Mouse (Mus musculus): ENCODE measurements around the gene Hoxc11. TPM values are rescaled to one million over a fixed set of nuclear protein-coding genes. Genes with fewer than 3 reads are reported as not detected.

Gene Hoxc11
- polyA plus RNA-seq, 1 experiment = not detected

DNA sequence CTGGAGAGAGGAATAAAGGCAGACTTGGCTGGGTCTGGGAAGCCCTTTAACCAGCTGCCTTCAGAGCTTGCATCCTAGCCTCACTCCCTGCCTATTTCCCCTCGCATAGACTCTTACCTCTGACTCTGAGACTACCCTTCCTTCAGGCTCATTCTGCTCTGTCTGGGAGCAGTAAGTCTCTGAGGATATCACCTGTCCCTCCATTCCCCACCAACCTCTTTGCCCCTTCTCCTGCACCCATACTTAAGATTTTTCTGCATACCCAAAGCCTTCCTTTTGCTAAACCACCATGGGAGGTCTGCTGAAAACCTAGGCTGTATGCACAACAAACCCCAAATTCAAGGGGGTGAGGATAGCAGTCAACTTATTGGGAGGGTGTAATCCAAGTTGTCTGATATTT, 25.7 kb downstream of the Hoxc11 start:
- Histone ChIP-seq H3K27ac (ENCODE audit: insufficient read depth, low read depth, low read length) (no peak overlapping the region), H3K27me3 (ENCODE audit: control insufficient read depth, insufficient read depth, low read length) (peaks cover 92% of the 10 kb centered on the region), H3K4me3 (ENCODE audit: low read depth, low read length) (no peak overlapping the region), H3K4me1 (ENCODE audit: control insufficient read depth, insufficient read depth, insufficient read length, low read length) (peaks cover 9% of the 10 kb centered on the region), H3K36me3 (ENCODE audit: control insufficient read depth, insufficient read depth, low read length) (no peaks in the 10 kb centered on the region)
- TF ChIP-seq CTCF (IDR thresholded peaks at IDR 0.05; ENCODE audit: extremely low read depth, insufficient read length, insufficient replicate concordance, low read depth, low read length) (no peak), POLR2A (IDR thresholded peaks at IDR 0.05; ENCODE audit: low read depth, low read length) (no peak)
- WGBS = 18% methylated on average over 1 of the region's 1 CpGs

DNA sequence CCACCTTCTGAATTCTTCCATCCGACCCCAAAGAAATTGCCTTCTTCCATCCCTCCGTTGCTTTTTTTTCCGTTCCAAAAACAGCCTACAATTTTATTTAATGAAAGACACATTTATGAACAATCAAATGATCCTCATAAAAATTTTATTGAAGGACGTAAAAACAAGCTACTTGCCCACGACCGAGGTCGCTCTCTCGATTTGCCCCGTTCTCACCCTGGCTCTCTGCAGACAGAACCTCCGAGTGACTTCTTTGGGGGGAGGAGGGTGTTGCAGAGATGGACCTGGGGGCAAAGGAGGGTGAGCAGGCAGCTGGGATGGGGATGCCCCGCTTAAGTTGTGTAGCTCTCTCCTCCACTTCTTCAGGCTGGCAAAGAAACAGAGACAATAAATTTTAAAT, 26.1 kb downstream of the Hoxc11 start:
- 9% methylated on average over 11 of the region's 11 CpGs for WGBS
- Histone ChIP-seq H3K36me3 (ENCODE audit: control insufficient read depth, insufficient read depth, low read length) (no peaks in the 10 kb centered on the region), H3K4me1 (ENCODE audit: control insufficient read depth, insufficient read depth, insufficient read length, low read length) (peaks cover 9% of the 10 kb centered on the region), H3K27ac (ENCODE audit: insufficient read depth, low read depth, low read length) (no peak overlapping the region), H3K27me3 (ENCODE audit: control insufficient read depth, insufficient read depth, low read length) (peaks cover 94% of the 10 kb centered on the region), H3K4me3 (ENCODE audit: low read depth, low read length) (no peak overlapping the region)
- no peak for TF ChIP-seq CTCF (IDR thresholded peaks at IDR 0.05; ENCODE audit: extremely low read depth, insufficient read length, insufficient replicate concordance, low read depth, low read length)
- no peak for TF ChIP-seq POLR2A (IDR thresholded peaks at IDR 0.05; ENCODE audit: low read depth, low read length)

DNA sequence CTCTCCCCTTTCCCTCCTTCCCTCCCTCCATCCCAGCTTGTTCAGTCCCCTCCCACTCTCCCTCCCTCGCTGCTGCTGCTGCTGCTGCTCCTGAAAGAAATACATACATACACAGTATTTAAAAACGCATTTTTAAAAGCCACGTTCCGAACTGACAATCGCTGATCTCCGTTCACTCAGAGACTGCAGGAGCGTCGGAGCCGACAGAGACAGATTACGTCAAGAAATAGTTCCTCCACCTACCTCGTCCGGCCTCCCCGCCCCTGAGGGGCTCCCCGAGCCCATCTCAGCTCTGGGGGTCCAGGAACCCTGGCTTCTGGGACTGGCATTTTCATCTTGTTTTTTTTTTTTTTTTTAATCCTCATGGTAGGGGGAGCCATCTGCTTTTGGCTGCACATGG, 26.7 kb downstream of the Hoxc11 start:
- TF ChIP-seq CTCF (IDR thresholded peaks at IDR 0.05; ENCODE audit: extremely low read depth, insufficient read length, insufficient replicate concordance, low read depth, low read length) = no peak
- TF ChIP-seq POLR2A (IDR thresholded peaks at IDR 0.05; ENCODE audit: low read depth, low read length) = no peak
- no peaks in the 10 kb centered on the region for H3K36me3 ChIP-seq (ENCODE audit: control insufficient read depth, insufficient read depth, low read length)
- WGBS = 4% methylated on average over 14 of the region's 14 CpGs
- no peak overlapping the region for H3K27ac ChIP-seq (ENCODE audit: insufficient read depth, low read depth, low read length)
- peaks cover 93% of the 10 kb centered on the region for H3K27me3 ChIP-seq (ENCODE audit: control insufficient read depth, insufficient read depth, low read length)
- H3K4me1 ChIP-seq (ENCODE audit: control insufficient read depth, insufficient read depth, insufficient read length, low read length) = peaks cover 9% of the 10 kb centered on the region
- no peak overlapping the region for H3K4me3 ChIP-seq (ENCODE audit: low read depth, low read length)

DNA sequence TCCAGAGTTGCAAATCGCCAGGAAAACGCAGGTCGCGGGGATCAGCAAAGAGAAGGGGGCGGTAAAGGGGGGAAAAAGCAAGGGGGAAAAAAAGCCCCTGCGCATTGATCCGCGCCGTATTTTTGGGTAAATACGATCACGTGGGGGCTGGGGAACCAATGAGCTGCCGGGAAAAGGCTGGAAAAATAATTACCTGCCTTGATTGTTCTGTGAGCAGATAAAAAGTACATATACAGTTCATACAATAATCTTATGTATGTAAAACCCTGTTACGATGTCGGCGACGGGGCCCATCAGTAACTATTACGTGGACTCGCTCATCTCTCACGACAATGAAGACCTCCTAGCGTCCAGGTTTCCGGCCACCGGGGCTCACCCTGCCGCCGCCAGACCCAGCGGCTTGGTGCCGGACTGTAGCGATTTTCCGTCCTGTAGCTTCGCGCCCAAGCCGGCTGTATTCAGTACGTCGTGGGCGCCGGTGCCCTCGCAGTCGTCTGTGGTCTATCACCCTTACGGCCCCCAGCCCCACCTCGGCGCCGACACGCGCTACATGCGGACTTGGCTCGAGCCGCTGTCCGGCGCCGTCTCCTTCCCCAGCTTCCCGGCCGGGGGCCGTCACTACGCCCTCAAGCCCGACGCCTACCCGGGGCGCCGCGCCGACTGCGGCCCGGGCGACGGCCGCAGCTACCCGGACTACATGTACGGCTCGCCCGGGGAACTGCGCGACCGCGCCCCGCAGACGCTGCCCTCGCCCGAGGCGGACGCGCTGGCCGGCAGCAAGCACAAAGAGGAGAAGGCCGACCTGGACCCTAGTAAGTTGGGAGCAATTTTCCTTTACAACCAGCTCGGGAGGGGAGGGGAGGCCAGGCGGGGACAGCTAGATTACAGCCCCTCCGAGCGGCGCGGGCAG, 27.4 kb downstream of the Hoxc11 start:
- Histone ChIP-seq H3K27ac (ENCODE audit: insufficient read depth, low read depth, low read length) (no peak overlapping the region), H3K36me3 (ENCODE audit: control insufficient read depth, insufficient read depth, low read length) (no peaks in the 10 kb centered on the region), H3K4me3 (ENCODE audit: low read depth, low read length) (peak overlapping the region; percentile 43), H3K27me3 (ENCODE audit: control insufficient read depth, insufficient read depth, low read length) (peaks cover 93% of the 10 kb centered on the region), H3K4me1 (ENCODE audit: control insufficient read depth, insufficient read depth, insufficient read length, low read length) (peaks cover 9% of the 10 kb centered on the region)
- WGBS = 3% methylated on average over 88 of the region's 88 CpGs
- TF ChIP-seq CTCF (IDR thresholded peaks at IDR 0.05; ENCODE audit: extremely low read depth, insufficient read length, insufficient replicate concordance, low read depth, low read length) = no peak
- TF ChIP-seq POLR2A (IDR thresholded peaks at IDR 0.05; ENCODE audit: low read depth, low read length) = no peak

DNA sequence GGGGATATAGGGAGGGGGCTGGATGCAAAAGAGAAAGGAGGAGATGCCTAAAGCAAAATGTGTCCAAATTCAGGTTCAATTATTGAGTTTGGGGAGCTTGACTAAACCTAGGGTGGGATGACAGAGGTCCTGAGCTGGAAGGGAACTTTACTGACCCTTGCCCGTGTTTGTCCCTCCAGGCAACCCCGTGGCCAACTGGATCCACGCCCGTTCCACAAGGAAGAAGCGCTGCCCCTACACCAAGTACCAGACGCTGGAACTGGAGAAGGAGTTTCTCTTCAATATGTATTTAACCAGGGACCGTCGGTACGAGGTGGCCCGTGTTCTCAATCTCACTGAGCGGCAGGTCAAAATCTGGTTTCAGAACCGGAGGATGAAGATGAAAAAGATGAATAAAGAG, 29.5 kb downstream of the Hoxc11 start:
- Histone ChIP-seq H3K27me3 (ENCODE audit: control insufficient read depth, insufficient read depth, low read length) (peaks cover 89% of the 10 kb centered on the region), H3K4me1 (ENCODE audit: control insufficient read depth, insufficient read depth, insufficient read length, low read length) (peaks cover 6% of the 10 kb centered on the region), H3K27ac (ENCODE audit: insufficient read depth, low read depth, low read length) (no peak overlapping the region), H3K4me3 (ENCODE audit: low read depth, low read length) (no peak overlapping the region), H3K36me3 (ENCODE audit: control insufficient read depth, insufficient read depth, low read length) (no peaks in the 10 kb centered on the region)
- TF ChIP-seq POLR2A (IDR thresholded peaks at IDR 0.05; ENCODE audit: low read depth, low read length) = no peak
- no peak for TF ChIP-seq CTCF (IDR thresholded peaks at IDR 0.05; ENCODE audit: extremely low read depth, insufficient read length, insufficient replicate concordance, low read depth, low read length)
- WGBS = 9% methylated on average over 12 of the region's 12 CpGs

DNA sequence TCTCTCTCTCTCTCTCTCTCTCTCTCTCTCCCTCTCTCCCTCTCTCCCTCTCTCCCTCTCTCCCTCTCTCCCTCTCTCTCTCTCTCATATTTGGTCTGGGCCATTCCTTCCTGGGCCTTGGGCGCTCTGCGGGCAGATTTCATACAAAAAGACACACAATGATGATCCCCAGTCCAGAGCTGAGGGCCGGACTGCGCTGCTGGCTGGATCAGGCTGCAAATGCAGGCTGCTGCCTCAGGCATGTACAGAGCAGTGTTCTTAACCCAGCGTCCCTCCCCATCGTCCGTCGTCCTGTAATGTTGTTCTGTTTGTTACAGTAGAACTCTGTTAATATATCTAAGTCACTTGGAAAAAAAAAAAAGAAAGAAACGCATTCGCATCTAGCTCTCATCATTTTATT, 30.3 kb downstream of the Hoxc11 start:
- Histone ChIP-seq H3K4me3 (ENCODE audit: low read depth, low read length) (no peak overlapping the region), H3K27me3 (ENCODE audit: control insufficient read depth, insufficient read depth, low read length) (peaks cover 84% of the 10 kb centered on the region), H3K4me1 (ENCODE audit: control insufficient read depth, insufficient read depth, insufficient read length, low read length) (peaks cover 6% of the 10 kb centered on the region), H3K27ac (ENCODE audit: insufficient read depth, low read depth, low read length) (no peak overlapping the region), H3K36me3 (ENCODE audit: control insufficient read depth, insufficient read depth, low read length) (no peaks in the 10 kb centered on the region)
- WGBS = 12% methylated on average over 10 of the region's 10 CpGs
- TF ChIP-seq CTCF (IDR thresholded peaks at IDR 0.05; ENCODE audit: extremely low read depth, insufficient read length, insufficient replicate concordance, low read depth, low read length) (no peak), POLR2A (IDR thresholded peaks at IDR 0.05; ENCODE audit: low read depth, low read length) (no peak)

DNA sequence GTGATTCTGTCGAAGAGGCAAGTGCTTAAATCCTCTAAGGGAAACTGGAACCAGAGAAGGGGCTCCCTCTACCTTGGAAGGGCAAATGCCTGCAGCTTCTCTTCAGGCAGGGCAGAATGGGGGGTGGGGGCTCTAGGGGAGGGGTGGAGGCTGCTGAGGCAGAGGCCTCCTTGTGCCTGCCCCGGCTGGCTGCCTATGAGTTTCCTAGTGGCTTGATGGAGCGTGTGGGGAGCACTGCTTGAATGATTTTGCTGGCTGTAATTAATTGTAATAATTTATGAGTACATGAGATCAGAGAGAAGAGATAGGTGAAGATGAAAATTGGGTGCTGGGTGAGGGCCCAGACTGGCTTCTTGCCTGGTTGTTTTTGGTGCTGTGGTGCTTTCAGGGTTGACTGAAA, 30.7 kb downstream of the Hoxc11 start:
- 30% methylated on average over 3 of the region's 3 CpGs for WGBS
- peaks cover 6% of the 10 kb centered on the region for H3K4me1 ChIP-seq (ENCODE audit: control insufficient read depth, insufficient read depth, insufficient read length, low read length)
- no peak overlapping the region for H3K27ac ChIP-seq (ENCODE audit: insufficient read depth, low read depth, low read length)
- H3K36me3 ChIP-seq (ENCODE audit: control insufficient read depth, insufficient read depth, low read length) = no peaks in the 10 kb centered on the region
- TF ChIP-seq POLR2A (IDR thresholded peaks at IDR 0.05; ENCODE audit: low read depth, low read length) (no peak), CTCF (IDR thresholded peaks at IDR 0.05; ENCODE audit: extremely low read depth, insufficient read length, insufficient replicate concordance, low read depth, low read length) (no peak)
- peaks cover 84% of the 10 kb centered on the region for H3K27me3 ChIP-seq (ENCODE audit: control insufficient read depth, insufficient read depth, low read length)
- no peak overlapping the region for H3K4me3 ChIP-seq (ENCODE audit: low read depth, low read length)
